Mouse (Mus musculus): ENCODE data around the gene Mlx. TPM values are rescaled to one million over a fixed set of nuclear protein-coding genes. Genes with fewer than 3 reads are reported as not detected.

Gene Mlx
- 55.6 and 61.6 TPM in 2 replicates for polyA plus RNA-seq (2014; fragmentation: Nextera tagmentation; extraction: Ambion mirVana)

GRCm38 (mm10) chr11:101086756-101087681 lies at the start of gene Mlx:
Mlx (plus strand) TSS chr11:101087277.
- H3K9me3 ChIP-seq (ENCODE audit: control insufficient read depth, low read length): no peaks in the 10 kb centered on the region
- ATAC-seq (ENCODE audit: insufficient read depth, low FRiP score, low TSS enrichment): peak; percentile 74
- H3K9ac ChIP-seq (ENCODE audit: low read length): peak within 1 kb of the TSS; percentile 63
- peak within 1 kb of the TSS; percentile 71 for H3K4me2 ChIP-seq (ENCODE audit: low read depth)
- peak within 1 kb of the TSS; percentile 72; the same call in 1 of the 2 replicates for H3K27ac ChIP-seq (ENCODE audit: low read depth, low read length)
- WGBS: 2% methylated on average over 52 of the region's 52 CpGs
- H3K27me3 ChIP-seq (ENCODE audit: control insufficient read depth, insufficient read depth, low read length): no peaks in the 10 kb centered on the region
- H3K4me3 ChIP-seq (ENCODE audit: low read depth, low read length): peak within 1 kb of the TSS; percentile 67
- DNase-seq (ENCODE audit: low spot score): peak; percentile 92
- peaks cover 25% of the 10 kb centered on the region for H3K4me1 ChIP-seq (ENCODE audit: control insufficient read depth, insufficient read depth, low read length)
- peaks cover 16% of the 10 kb centered on the region for H3K36me3 ChIP-seq (ENCODE audit: control insufficient read depth, insufficient read depth, low read length)

GRCm38 (mm10) chr11:101037795-101038194 lies 49.3 kb upstream of the Mlx start:
- ATAC-seq (ENCODE audit: insufficient read depth, low FRiP score, low TSS enrichment): no peak
- Histone ChIP-seq H3K4me2 (ENCODE audit: low read depth) (no peak overlapping the region), H3K36me3 (ENCODE audit: control insufficient read depth, insufficient read depth, low read length) (peaks cover 3% of the 10 kb centered on the region; the same call in 1 of the 2 replicates), H3K27ac (ENCODE audit: low read depth, low read length) (no peak overlapping the region), H3K9ac (ENCODE audit: low read length) (no peak overlapping the region), H3K4me1 (ENCODE audit: control insufficient read depth, insufficient read depth, low read length) (no peaks in the 10 kb centered on the region), H3K4me3 (ENCODE audit: low read depth, low read length) (no peak overlapping the region), H3K9me3 (ENCODE audit: control insufficient read depth, low read length) (no peaks in the 10 kb centered on the region), H3K27me3 (ENCODE audit: control insufficient read depth, insufficient read depth, low read length) (no peaks in the 10 kb centered on the region)
- WGBS: 86% methylated on average over 10 of the region's 10 CpGs
- no peak for DNase-seq (ENCODE audit: low spot score)

- DNase-seq (ENCODE audit: low spot score) (no peak), ATAC-seq (ENCODE audit: insufficient read depth, low FRiP score, low TSS enrichment) (no peak)
- no peak overlapping the region for H3K9ac ChIP-seq (ENCODE audit: low read length)
- H3K4me3 ChIP-seq (ENCODE audit: low read depth, low read length): no peak overlapping the region
- H3K4me2 ChIP-seq (ENCODE audit: low read depth): no peak overlapping the region
- WGBS: 89% methylated on average over 4 of the region's 4 CpGs
- no peaks in the 10 kb centered on the region for H3K4me1 ChIP-seq (ENCODE audit: control insufficient read depth, insufficient read depth, low read length)
- no peak overlapping the region for H3K27ac ChIP-seq (ENCODE audit: low read depth, low read length)
- no peaks in the 10 kb centered on the region for H3K9me3 ChIP-seq (ENCODE audit: control insufficient read depth, low read length)
- H3K27me3 ChIP-seq (ENCODE audit: control insufficient read depth, insufficient read depth, low read length): no peaks in the 10 kb centered on the region
- H3K36me3 ChIP-seq (ENCODE audit: control insufficient read depth, insufficient read depth, low read length): peaks cover 11% of the 10 kb centered on the region
Measured at GRCm38 (mm10) chr11:101045826-101046225, 41.3 kb upstream of the Mlx start.

- no peak overlapping the region for H3K4me3 ChIP-seq (ENCODE audit: low read depth, low read length)
- H3K36me3 ChIP-seq (ENCODE audit: control insufficient read depth, insufficient read depth, low read length): peaks cover 11% of the 10 kb centered on the region
- H3K27ac ChIP-seq (ENCODE audit: low read depth, low read length): no peak overlapping the region
- no peak overlapping the region for H3K9ac ChIP-seq (ENCODE audit: low read length)
- WGBS: 75% methylated on average over 9 of the region's 9 CpGs
- H3K4me2 ChIP-seq (ENCODE audit: low read depth): no peak overlapping the region
- H3K27me3 ChIP-seq (ENCODE audit: control insufficient read depth, insufficient read depth, low read length): no peaks in the 10 kb centered on the region
- ATAC-seq (ENCODE audit: insufficient read depth, low FRiP score, low TSS enrichment) (no peak), DNase-seq (ENCODE audit: low spot score) (no peak)
- no peaks in the 10 kb centered on the region for H3K9me3 ChIP-seq (ENCODE audit: control insufficient read depth, low read length)
- no peaks in the 10 kb centered on the region for H3K4me1 ChIP-seq (ENCODE audit: control insufficient read depth, insufficient read depth, low read length)
Measured at GRCm38 (mm10) chr11:101046440-101046839, 40.6 kb upstream of the Mlx start.

- Histone ChIP-seq H3K4me3 (ENCODE audit: low read depth, low read length) (no peak overlapping the region), H3K4me1 (ENCODE audit: control insufficient read depth, insufficient read depth, low read length) (no peaks in the 10 kb centered on the region), H3K27me3 (ENCODE audit: control insufficient read depth, insufficient read depth, low read length) (no peaks in the 10 kb centered on the region), H3K9me3 (ENCODE audit: control insufficient read depth, low read length) (no peaks in the 10 kb centered on the region), H3K4me2 (ENCODE audit: low read depth) (no peak overlapping the region), H3K27ac (ENCODE audit: low read depth, low read length) (no peak overlapping the region), H3K36me3 (ENCODE audit: control insufficient read depth, insufficient read depth, low read length) (peaks cover 11% of the 10 kb centered on the region), H3K9ac (ENCODE audit: low read length) (no peak overlapping the region)
- ATAC-seq (ENCODE audit: insufficient read depth, low FRiP score, low TSS enrichment): no peak
- DNase-seq (ENCODE audit: low spot score): no peak
- WGBS: 86% methylated on average over 3 of the region's 3 CpGs
Measured at GRCm38 (mm10) chr11:101047502-101047901, 39.6 kb upstream of the Mlx start.

GRCm38 (mm10) chr11:101050359-101050758 lies 36.7 kb upstream of the Mlx start:
- Histone ChIP-seq H3K27ac (ENCODE audit: low read depth, low read length) (no peak overlapping the region), H3K27me3 (ENCODE audit: control insufficient read depth, insufficient read depth, low read length) (no peaks in the 10 kb centered on the region), H3K36me3 (ENCODE audit: control insufficient read depth, insufficient read depth, low read length) (peaks cover 5% of the 10 kb centered on the region), H3K4me2 (ENCODE audit: low read depth) (no peak overlapping the region), H3K9me3 (ENCODE audit: control insufficient read depth, low read length) (no peaks in the 10 kb centered on the region), H3K4me3 (ENCODE audit: low read depth, low read length) (no peak overlapping the region), H3K9ac (ENCODE audit: low read length) (no peak overlapping the region), H3K4me1 (ENCODE audit: control insufficient read depth, insufficient read depth, low read length) (no peaks in the 10 kb centered on the region)
- WGBS: 92% methylated on average over 9 of the region's 9 CpGs
- no peak for DNase-seq (ENCODE audit: low spot score)
- ATAC-seq (ENCODE audit: insufficient read depth, low FRiP score, low TSS enrichment): no peak

- Histone ChIP-seq H3K27ac (ENCODE audit: low read depth, low read length) (no peak overlapping the region), H3K27me3 (ENCODE audit: control insufficient read depth, insufficient read depth, low read length) (no peaks in the 10 kb centered on the region), H3K9me3 (ENCODE audit: control insufficient read depth, low read length) (no peaks in the 10 kb centered on the region), H3K36me3 (ENCODE audit: control insufficient read depth, insufficient read depth, low read length) (peaks cover 5% of the 10 kb centered on the region), H3K4me1 (ENCODE audit: control insufficient read depth, insufficient read depth, low read length) (no peaks in the 10 kb centered on the region), H3K9ac (ENCODE audit: low read length) (no peak overlapping the region), H3K4me3 (ENCODE audit: low read depth, low read length) (no peak overlapping the region), H3K4me2 (ENCODE audit: low read depth) (no peak overlapping the region)
- WGBS: 91% methylated on average over 6 of the region's 6 CpGs
- DNase-seq (ENCODE audit: low spot score) (no peak), ATAC-seq (ENCODE audit: insufficient read depth, low FRiP score, low TSS enrichment) (no peak)
Measured at GRCm38 (mm10) chr11:101051051-101051493, 36.0 kb upstream of the Mlx start.

- H3K4me2 ChIP-seq (ENCODE audit: low read depth): no peak overlapping the region
- H3K36me3 ChIP-seq (ENCODE audit: control insufficient read depth, insufficient read depth, low read length): peaks cover 5% of the 10 kb centered on the region
Measured at GRCm38 (mm10) chr11:101051617-101052016, 35.5 kb upstream of the Mlx start.

More at GRCm38 (mm10) chr11:101051617-101052016, 35.5 kb upstream of the Mlx start:
- ATAC-seq (ENCODE audit: insufficient read depth, low FRiP score, low TSS enrichment): no peak
- no peak overlapping the region for H3K9ac ChIP-seq (ENCODE audit: low read length)
- no peak for DNase-seq (ENCODE audit: low spot score)
- no peaks in the 10 kb centered on the region for H3K4me1 ChIP-seq (ENCODE audit: control insufficient read depth, insufficient read depth, low read length)
- no peaks in the 10 kb centered on the region for H3K9me3 ChIP-seq (ENCODE audit: control insufficient read depth, low read length)
- H3K27me3 ChIP-seq (ENCODE audit: control insufficient read depth, insufficient read depth, low read length): no peaks in the 10 kb centered on the region
- no peak overlapping the region for H3K4me3 ChIP-seq (ENCODE audit: low read depth, low read length)
- H3K27ac ChIP-seq (ENCODE audit: low read depth, low read length): no peak overlapping the region
- WGBS: 86% methylated on average over 8 of the region's 8 CpGs

Measured in neural tube, embryonic 11.5 days (tissue).